Mouse (Mus musculus) midbrain, embryonic 15.5 days (tissue): ENCODE measurements at regions not wholly inside any gene's neighbourhood (a gene's known extent, or its start where the extent isn't known, plus 50 kb on each side); places are given as distances from the start of the nearest gene placed in this dataset.
A peak's percentile ranks its signal among the peaks of the same experiment; 100 is the strongest.

ENCODE experiments used
- ATAC-seq: fragments of 200-750 bp; cut with Nextera tagmentation; replicated peaks from 2 replicates; pipeline ENCODE4 v1.8.0; 2017; ENCODE audit warnings: moderate TSS enrichment
- H3K27ac ChIP-seq: fragments of 300-500 bp; sonication (generic); 2 replicates; pipeline ENCODE4 v1.5.1; 2015; ENCODE audit warnings: mild to moderate bottlenecking, inconsistent platforms
- H3K27me3 ChIP-seq: fragments of 300-500 bp; sonication (generic); replicated peaks from 2 replicates; pipeline ENCODE4 v1.6.1; 2015; ENCODE audit warnings: inconsistent platforms
- H3K36me3 ChIP-seq: fragments of 300-500 bp; sonication (generic); replicated peaks from 2 replicates; pipeline ENCODE4 v1.6.1; 2015; ENCODE audit warnings: inconsistent platforms
- H3K4me1 ChIP-seq: fragments of 300-500 bp; sonication (generic); 2 replicates; pipeline ENCODE4 v1.6.1; 2015; ENCODE audit warnings: inconsistent platforms
- H3K4me2 ChIP-seq: fragments of 300-500 bp; sonication (generic); 2 replicates; pipeline ENCODE4 v1.6.1; 2015; ENCODE audit warnings: inconsistent platforms, mild to moderate bottlenecking, moderate library complexity
- H3K4me3 ChIP-seq: fragments of 300-500 bp; sonication (generic); 2 replicates; pipeline ENCODE4 v1.5.1; 2015; ENCODE audit warnings: mild to moderate bottlenecking, inconsistent platforms
- H3K9ac ChIP-seq: fragments of 300-500 bp; sonication (generic); 2 replicates; pipeline ENCODE4 v1.6.1; 2015; ENCODE audit warnings: mild to moderate bottlenecking, inconsistent platforms
- H3K9me3 ChIP-seq: fragments of 300-500 bp; sonication (generic); 2 replicates; pipeline ENCODE4 v1.6.1; 2016; ENCODE audit warnings: inconsistent platforms
- WGBS: fragments of 180-500 bp; shearing (Covaris S2); methylation state at CpG from one replicate; pipeline ENCODE4 v1.1.7; 2015; ENCODE audit warnings: mixed read lengths; 5-methylcytosine and 5-hydroxymethylcytosine counted together

DNA sequence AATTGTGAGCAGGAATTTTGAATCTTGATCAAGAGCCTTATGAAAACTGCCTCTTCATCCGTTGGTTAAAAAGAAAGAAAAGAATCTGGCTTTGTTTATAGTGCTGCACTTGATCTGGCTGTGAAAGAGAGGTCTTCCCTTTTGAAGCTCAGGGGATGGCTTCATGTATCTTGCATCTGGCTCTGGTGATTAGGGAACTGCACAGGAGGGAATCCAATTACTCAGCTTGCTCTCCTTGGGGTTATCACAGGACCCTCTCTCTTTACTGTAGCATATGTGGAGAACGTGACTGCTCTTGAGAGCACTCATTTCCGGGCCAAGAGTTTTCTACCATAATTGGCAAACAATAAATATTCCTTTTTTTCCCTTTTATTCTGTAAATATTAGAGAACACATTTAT is 116.6 kb upstream of the Robo2 start:
- H3K4me1 ChIP-seq: no peaks in the 10 kb centered on the region
- H3K36me3 ChIP-seq: no peaks in the 10 kb centered on the region
- WGBS: 30% methylated on average over 3 of the region's 3 CpGs
- ATAC-seq: no peak
- no peaks in the 10 kb centered on the region for H3K27me3 ChIP-seq
- H3K27ac ChIP-seq: no peak overlapping the region
- H3K9ac ChIP-seq: no peak overlapping the region
- H3K9me3 ChIP-seq: no peaks in the 10 kb centered on the region
- no peak overlapping the region for H3K4me3 ChIP-seq
- no peak overlapping the region for H3K4me2 ChIP-seq

DNA sequence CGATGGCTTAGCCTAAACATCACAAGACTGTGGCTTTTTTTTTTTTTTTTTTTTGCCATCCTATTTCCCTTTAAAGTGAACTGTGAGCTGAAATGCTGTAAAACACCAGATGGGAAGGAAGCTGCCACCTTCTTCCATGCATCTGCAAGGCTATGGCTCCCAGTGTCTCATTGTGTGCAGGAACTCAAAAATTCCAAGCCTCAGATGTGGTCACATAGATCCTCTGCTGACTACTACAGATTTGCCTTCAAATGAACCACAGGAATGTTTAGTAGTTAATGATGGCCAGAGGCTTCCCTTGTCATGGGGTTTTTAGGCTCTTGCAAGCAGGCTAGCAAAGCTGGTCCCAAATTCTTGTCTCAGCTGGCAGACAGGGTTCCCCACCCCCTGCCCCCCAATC is 114.9 kb upstream of the Robo2 start:
- H3K4me3 ChIP-seq: no peak overlapping the region
- 56% methylated on average over 1 of the region's 1 CpGs for WGBS
- H3K9me3 ChIP-seq: no peaks in the 10 kb centered on the region
- H3K4me1 ChIP-seq: no peaks in the 10 kb centered on the region
- no peaks in the 10 kb centered on the region for H3K27me3 ChIP-seq
- H3K9ac ChIP-seq: no peak overlapping the region
- no peak overlapping the region for H3K27ac ChIP-seq
- no peaks in the 10 kb centered on the region for H3K36me3 ChIP-seq
- H3K4me2 ChIP-seq: no peak overlapping the region
- no peak for ATAC-seq

DNA sequence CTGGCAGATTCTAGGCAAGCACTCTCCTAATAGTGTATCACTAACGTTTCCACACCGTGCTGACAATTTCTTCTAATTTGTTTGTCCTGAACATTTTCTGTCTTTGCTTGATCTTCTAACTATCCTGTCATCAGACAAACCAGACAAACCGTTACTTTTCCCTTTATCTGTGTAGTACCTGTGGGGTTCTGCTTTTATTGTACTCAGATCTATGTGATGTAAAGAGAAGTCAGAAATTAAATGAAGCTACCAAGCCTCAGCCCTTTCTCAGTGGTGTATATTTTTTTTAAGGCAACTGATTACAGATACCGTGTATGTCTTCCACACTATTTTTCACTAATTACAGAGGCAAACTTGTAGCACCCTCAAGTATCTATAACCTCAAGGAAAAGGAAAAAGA is 108.9 kb upstream of the Robo2 start:
- ATAC-seq: no peak

DNA sequence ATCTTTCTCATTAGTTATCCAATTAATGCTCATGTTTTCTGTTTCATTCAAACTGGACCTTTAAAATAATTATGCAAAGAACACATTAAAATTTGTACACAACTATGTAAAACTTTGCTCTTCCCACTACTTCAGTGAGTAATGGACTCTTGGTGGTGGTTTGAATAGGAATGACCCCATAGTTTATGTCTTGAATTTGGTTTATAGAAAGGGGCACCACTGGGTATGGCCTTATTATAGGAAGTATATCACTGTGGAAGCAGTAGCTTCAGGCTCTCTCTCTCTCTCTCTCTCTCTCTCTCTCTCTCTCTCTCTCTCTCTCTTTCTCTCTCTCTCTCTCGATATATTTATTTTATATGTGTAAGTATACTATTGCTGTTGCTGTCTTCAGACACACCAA is 106.3 kb upstream of the Robo2 start:
- 86% methylated on average over 1 of the region's 1 CpGs for WGBS
- H3K9ac ChIP-seq: no peak overlapping the region
- no peak for ATAC-seq

More for the DNA sequence above, 108.9 kb upstream of the Robo2 start:
- Histone ChIP-seq H3K27ac (no peak overlapping the region), H3K27me3 (no peaks in the 10 kb centered on the region), H3K4me2 (no peak overlapping the region), H3K4me1 (no peaks in the 10 kb centered on the region), H3K36me3 (no peaks in the 10 kb centered on the region), H3K4me3 (no peak overlapping the region), H3K9me3 (no peaks in the 10 kb centered on the region), H3K9ac (no peak overlapping the region)
- 73% methylated on average over 4 of the region's 4 CpGs for WGBS

DNA sequence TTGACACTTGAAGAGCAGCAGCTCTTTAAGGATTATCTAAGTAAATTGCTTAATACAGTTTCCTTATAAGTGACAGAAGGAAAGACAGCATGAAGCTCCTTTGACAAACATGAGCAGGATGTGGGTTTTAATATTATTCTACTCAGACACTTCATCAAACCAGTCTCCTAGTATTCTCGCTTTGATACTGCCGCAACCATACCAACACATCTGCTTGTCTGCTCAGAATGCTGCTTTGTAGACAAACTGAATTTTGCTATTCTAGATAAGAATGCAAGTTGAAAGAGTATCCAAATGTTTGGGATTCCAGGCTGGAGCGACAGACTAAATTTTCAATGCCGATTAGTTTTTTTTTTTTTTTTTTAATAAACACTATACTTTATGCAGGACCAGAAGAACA is 105.7 kb upstream of the Robo2 start:
- Histone ChIP-seq H3K27ac (no peak overlapping the region), H3K9ac (no peak overlapping the region), H3K9me3 (no peaks in the 10 kb centered on the region), H3K4me2 (no peak overlapping the region), H3K4me3 (no peak overlapping the region), H3K36me3 (no peaks in the 10 kb centered on the region), H3K27me3 (no peaks in the 10 kb centered on the region), H3K4me1 (no peaks in the 10 kb centered on the region)
- ATAC-seq: no peak
- WGBS: 85% methylated on average over 4 of the region's 4 CpGs

More for the DNA sequence above, 106.3 kb upstream of the Robo2 start:
- no peak overlapping the region for H3K4me3 ChIP-seq
- H3K9me3 ChIP-seq: no peaks in the 10 kb centered on the region
- no peaks in the 10 kb centered on the region for H3K36me3 ChIP-seq
- no peak overlapping the region for H3K4me2 ChIP-seq
- no peaks in the 10 kb centered on the region for H3K4me1 ChIP-seq
- no peaks in the 10 kb centered on the region for H3K27me3 ChIP-seq
- no peak overlapping the region for H3K27ac ChIP-seq

DNA sequence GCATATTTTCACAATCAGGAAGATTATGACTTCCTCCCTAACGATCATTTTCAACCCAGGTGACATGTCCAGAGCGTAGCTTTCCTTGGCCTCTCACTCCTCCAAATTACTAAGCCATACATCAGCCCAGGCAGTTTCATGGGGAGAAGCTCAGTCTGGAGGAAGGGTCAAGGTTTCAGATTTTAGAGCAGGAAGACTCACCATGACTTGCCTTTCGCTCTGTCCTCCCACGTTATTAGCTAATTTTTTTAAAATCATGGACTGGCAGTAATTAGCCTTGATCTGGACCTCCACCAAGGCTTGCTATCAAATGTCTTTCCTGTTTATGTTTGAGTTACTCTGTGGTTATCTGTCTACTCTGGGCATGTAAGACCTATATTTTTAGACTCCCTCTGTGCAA is 102.9 kb upstream of the Robo2 start:
- H3K36me3 ChIP-seq: no peaks in the 10 kb centered on the region
- H3K9me3 ChIP-seq: no peaks in the 10 kb centered on the region
- H3K9ac ChIP-seq: no peak overlapping the region
- ATAC-seq: no peak
- H3K27me3 ChIP-seq: no peaks in the 10 kb centered on the region
- no peak overlapping the region for H3K27ac ChIP-seq
- no peaks in the 10 kb centered on the region for H3K4me1 ChIP-seq
- no peak overlapping the region for H3K4me3 ChIP-seq
- no peak overlapping the region for H3K4me2 ChIP-seq
- 84% methylated on average over 4 of the region's 4 CpGs for WGBS

DNA sequence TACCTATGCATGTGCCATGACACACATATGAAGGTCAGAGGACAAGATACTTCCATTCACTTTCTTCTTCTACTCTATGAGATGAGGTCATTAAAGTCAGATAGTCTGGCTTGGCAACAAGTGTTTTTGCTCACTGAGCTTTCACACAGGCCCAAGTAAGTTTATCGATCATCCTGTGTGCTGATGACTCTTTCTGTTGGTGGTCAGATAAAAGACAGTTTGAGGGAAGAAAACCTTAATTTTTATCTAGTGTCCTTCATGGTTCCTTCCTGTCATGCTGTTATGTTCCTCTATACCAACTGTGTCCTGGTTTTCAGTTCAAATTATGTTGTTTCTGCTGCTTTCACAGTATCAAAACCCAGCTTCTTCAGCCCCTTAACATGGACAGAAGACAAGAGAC is 98.8 kb upstream of the Robo2 start:
- Histone ChIP-seq H3K4me2 (no peak overlapping the region), H3K27me3 (no peaks in the 10 kb centered on the region), H3K36me3 (no peaks in the 10 kb centered on the region), H3K4me3 (no peak overlapping the region), H3K27ac (no peak overlapping the region), H3K9ac (no peak overlapping the region), H3K9me3 (no peaks in the 10 kb centered on the region), H3K4me1 (no peaks in the 10 kb centered on the region)
- WGBS: 90% methylated on average over 1 of the region's 1 CpGs
- no peak for ATAC-seq

DNA sequence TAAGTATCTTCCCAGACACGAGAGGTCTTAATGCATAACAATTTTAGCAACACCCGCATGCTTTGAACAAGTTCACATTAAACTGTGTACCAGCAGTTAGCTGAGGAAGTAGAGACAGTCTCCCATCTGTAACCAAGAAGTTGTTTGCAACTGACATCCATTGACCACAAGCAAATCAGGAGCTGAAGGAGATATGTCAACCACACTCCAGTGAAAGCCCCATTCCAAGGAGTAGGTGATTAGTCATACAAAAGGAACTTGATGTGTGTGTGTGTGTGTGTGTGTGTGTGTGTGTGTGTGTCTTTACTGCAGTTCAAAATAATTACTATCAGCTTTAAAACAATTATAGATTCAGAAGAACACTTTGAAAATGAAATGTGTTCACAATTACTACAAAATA is 97.9 kb upstream of the Robo2 start:
- Histone ChIP-seq H3K9me3 (no peaks in the 10 kb centered on the region), H3K27me3 (no peaks in the 10 kb centered on the region), H3K27ac (no peak overlapping the region), H3K36me3 (no peaks in the 10 kb centered on the region), H3K4me1 (no peaks in the 10 kb centered on the region), H3K9ac (no peak overlapping the region), H3K4me2 (no peak overlapping the region), H3K4me3 (no peak overlapping the region)
- WGBS: 93% methylated on average over 2 of the region's 2 CpGs
- ATAC-seq: no peak

DNA sequence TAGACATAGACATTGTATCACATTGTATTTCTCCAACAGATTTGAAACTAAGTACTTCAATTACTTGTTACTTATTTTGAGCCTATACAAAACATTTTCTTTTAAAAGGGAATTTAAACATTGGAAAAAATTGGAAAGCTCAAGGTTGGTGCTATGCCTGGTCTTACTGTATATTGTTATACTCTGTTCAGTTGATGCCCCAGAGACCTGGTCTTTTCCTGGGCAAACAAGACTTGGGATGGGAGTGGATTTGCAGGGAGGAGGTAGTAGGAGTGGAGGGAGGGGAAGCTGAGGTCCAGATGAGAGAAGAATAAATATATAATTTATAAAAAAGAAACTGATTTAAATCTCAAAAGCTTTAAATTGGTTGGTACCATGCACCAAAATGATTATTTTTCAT is 95.1 kb upstream of the Robo2 start:
- no peak overlapping the region for H3K9ac ChIP-seq
- no peak overlapping the region for H3K4me3 ChIP-seq
- no peak overlapping the region for H3K4me2 ChIP-seq
- no peaks in the 10 kb centered on the region for H3K27me3 ChIP-seq
- no peak for ATAC-seq
- no peaks in the 10 kb centered on the region for H3K9me3 ChIP-seq
- no peak overlapping the region for H3K27ac ChIP-seq
- no peaks in the 10 kb centered on the region for H3K36me3 ChIP-seq
- no peaks in the 10 kb centered on the region for H3K4me1 ChIP-seq

DNA sequence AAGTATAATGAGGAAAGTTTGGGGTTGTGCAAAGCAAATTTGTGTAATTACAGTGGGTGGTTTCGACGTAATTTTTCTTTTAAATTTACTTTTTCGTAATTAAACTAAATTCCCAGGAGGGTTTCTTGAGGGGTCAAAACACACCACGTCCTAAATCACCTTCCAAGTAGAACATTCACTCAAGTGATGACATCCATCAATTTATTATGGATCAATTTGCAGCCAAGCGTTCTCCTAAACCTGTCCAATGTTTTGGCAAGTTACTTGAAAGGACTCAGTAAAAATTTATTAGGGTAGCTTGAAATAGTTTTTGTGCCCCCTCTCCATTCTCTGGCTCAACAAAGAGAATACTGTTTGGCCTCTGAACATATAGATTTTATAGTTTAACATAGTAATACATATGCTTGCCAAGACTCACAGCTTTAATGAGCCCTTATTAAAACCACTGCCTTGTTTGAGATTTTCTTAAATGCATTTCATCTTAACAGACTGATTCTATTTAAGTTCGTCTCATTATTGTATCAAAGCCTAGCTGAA is 94.6 kb upstream of the Robo2 start:
- no peaks in the 10 kb centered on the region for H3K9me3 ChIP-seq
- no peak overlapping the region for H3K4me3 ChIP-seq
- no peaks in the 10 kb centered on the region for H3K4me1 ChIP-seq
- H3K36me3 ChIP-seq: no peaks in the 10 kb centered on the region
- H3K4me2 ChIP-seq: no peak overlapping the region
- H3K9ac ChIP-seq: no peak overlapping the region
- no peak overlapping the region for H3K27ac ChIP-seq
- H3K27me3 ChIP-seq: no peaks in the 10 kb centered on the region
- no peak for ATAC-seq
- WGBS: 86% methylated on average over 6 of the region's 6 CpGs

DNA sequence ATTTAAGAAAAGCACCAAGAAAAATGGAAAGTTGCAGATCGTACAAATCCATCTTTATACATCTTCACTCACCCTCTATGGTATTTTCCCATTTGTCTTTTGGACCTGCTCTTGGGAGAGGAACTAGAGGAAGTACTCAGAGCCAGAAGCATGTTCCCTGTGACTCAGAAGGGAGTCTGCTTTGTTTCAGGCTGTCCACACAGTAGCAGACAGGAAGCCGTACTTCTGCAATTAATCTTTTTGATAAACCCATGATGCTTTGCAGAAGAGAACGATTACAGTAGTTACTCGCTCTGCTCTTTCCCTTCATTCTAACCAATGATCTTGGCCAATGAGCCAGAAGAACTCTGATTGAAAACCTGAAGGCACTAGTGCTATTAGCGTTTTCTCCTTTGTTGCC is 92.8 kb upstream of the Robo2 start:
- ATAC-seq: no peak
- no peaks in the 10 kb centered on the region for H3K9me3 ChIP-seq
- no peak overlapping the region for H3K9ac ChIP-seq
- no peaks in the 10 kb centered on the region for H3K36me3 ChIP-seq
- WGBS: 89% methylated on average over 5 of the region's 5 CpGs
- H3K4me2 ChIP-seq: no peak overlapping the region
- no peak overlapping the region for H3K27ac ChIP-seq
- H3K4me3 ChIP-seq: no peak overlapping the region
- no peaks in the 10 kb centered on the region for H3K27me3 ChIP-seq
- no peaks in the 10 kb centered on the region for H3K4me1 ChIP-seq

DNA sequence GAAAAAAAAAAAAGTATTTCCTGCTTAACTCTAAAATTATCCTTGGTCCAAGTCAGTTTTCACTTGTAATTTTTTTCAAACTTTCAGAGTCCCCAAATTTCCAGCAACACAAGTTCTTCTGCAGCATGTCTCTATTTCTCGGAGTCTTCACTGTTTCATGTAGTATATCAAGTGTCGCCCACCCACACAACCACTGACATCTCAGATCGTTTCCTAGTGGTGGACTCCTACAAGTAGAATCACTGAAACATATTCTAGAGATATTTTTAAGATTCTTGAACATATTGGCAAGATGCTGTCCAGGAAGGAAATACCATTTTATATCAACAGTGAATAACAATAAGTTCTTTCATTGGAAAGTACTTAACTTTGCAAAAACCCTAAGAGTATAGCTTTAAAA is 89.1 kb upstream of the Robo2 start:
- 93% methylated on average over 3 of the region's 3 CpGs for WGBS
- Histone ChIP-seq H3K4me1 (no peaks in the 10 kb centered on the region), H3K4me3 (no peak overlapping the region), H3K9me3 (no peaks in the 10 kb centered on the region), H3K9ac (no peak overlapping the region), H3K27me3 (no peaks in the 10 kb centered on the region), H3K36me3 (no peaks in the 10 kb centered on the region), H3K27ac (no peak overlapping the region), H3K4me2 (no peak overlapping the region)
- no peak for ATAC-seq

DNA sequence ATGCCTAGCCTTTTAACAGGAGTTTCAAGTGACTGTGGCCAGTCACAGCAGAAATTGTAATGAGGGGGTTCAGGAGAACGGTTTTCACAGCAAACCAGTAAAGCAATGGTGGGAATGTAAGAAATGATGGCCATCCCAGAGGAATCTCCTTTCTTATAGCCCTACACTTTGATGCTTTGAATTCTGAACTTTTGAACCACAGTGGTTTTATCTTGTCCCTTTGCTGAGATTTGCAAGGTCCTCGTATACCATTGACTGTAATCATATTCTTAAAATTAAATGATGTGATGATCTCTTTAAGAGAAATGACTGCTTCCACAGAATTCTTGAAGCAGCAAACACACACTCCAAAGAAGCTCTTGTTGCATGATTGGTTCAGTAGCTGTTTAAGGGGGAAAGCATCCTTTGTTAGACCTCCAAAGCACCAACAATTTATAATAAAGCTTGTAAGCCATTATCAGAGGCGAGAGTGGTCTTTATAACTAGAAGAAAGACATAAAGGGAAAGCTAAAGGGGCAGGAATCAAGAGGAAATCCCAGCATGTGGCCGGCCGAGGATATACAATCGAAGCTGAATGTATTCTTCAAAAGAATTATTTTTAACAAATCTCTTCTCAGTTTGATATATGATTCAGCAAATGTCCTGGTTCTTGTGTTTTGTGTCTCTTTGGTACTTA is 56.3 kb upstream of the Robo2 start:
- H3K4me2 ChIP-seq: no peak overlapping the region
- H3K4me3 ChIP-seq: no peak overlapping the region
- peak; percentile 39; the same call in 1 of the 2 replicates for ATAC-seq
- H3K4me1 ChIP-seq: no peaks in the 10 kb centered on the region
- H3K9ac ChIP-seq: no peak overlapping the region
- 23% methylated on average over 6 of the region's 6 CpGs for WGBS
- no peaks in the 10 kb centered on the region for H3K27me3 ChIP-seq
- no peaks in the 10 kb centered on the region for H3K9me3 ChIP-seq
- H3K27ac ChIP-seq: peak overlapping the region; percentile 16; the same call in 1 of the 2 replicates
- H3K36me3 ChIP-seq: no peaks in the 10 kb centered on the region
